Mouse (Mus musculus) brain, adult 2 months (tissue): ENCODE data around the gene Chp1.
"Not testable (repeated sequence)": the region's sequence is repeated elsewhere in the genome, so short reads cannot be mapped to it uniquely, and the experiment has no call there.

Source experiments
- DNase-seq: peaks from one replicate; pipeline ENCODE4 v3.0.0; 2011; ENCODE audit warnings: low read depth, low spot score

Chp1 gene

DNA sequence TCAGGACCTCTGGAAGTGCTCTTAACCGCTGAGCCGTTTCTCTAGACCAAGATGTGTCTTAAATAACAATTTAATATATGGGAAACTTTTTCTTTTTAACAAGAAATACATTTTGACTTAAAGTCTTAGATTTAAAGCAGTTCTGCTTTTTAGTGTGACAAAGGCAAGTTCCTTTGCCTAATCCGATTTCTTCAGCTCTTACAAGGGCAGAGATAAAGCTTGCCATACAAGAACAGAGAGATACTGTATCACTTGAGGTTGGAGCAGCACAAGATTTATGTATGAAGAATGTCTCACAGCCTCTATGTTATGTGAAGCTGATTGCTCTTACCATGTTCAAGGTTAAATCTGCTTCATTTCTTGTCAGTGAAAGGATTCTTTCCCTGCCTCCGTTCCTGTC, 17.8 kb downstream of the Chp1 start:
- DNase-seq: no peak

DNA sequence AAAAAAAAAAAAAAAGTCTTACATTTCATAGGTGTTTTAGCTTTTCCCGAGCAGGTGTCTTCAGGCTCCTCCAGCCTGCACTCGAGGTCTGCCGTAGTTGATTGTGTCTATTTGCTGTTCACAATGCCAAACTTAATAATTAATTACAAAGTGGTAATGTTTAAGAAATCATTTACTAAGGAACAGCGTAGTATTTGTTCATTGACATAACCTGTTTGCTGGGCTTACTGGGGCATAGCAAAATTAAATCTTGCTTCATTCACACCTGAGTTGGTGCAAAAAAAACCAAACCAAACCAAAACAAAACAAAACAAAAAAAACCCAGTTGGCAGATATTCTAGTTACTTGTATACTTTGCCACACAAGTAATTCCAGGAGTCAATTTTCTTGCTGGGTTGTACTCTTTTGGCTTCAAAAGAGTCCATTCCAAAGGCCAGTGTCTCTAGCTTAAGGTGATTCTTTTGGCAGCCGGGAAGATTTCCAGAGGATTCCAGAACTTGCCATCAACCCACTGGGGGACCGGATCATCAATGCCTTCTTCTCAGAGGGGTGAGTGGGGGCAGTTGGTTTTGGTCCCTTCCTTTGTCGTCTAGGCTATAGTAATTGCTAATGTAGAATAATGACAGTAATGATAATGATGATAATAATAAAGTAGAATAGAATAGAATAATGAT, 18.8 kb downstream of the Chp1 start:
- DNase-seq: no peak

DNA sequence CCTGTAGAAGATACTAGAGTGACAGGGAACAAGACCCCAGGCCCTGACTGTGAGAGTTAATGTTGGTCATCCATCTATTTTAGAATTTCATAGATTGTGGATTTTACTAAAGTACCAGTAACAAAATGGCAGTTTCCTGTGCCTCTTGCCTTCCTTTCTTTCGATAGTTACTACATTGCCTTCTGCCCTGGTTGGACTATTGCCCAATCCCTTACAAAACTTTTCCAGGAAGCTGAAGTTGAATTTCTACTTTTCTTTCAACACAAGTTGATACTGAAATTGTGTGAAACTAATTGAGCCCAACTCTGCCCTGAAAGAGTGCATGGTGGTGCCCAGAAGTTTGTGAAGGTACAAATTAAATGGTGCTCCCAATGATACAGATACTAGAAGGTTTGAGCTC, 25.0 kb downstream of the Chp1 start:
- no peak for DNase-seq

DNA sequence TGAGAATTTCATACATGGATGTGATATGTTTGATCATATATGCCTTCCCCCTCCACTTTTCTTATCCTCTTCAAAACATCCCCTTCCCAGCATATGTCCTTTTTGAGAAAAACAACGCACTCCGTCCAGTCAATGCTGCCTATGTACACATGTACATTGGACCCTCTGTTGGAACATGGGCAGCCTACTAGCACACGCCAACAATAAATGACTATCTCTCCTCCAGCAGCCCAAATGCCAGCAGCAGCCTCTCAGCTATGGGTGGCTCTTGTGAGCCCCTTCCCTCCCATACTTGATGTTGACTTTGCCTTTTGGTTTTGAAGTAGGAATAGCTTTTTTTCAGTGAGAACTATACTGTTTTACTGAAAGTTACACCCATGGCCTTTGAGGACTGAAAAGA, 34.1 kb downstream of the Chp1 start:
- DNase-seq: no peak

DNA sequence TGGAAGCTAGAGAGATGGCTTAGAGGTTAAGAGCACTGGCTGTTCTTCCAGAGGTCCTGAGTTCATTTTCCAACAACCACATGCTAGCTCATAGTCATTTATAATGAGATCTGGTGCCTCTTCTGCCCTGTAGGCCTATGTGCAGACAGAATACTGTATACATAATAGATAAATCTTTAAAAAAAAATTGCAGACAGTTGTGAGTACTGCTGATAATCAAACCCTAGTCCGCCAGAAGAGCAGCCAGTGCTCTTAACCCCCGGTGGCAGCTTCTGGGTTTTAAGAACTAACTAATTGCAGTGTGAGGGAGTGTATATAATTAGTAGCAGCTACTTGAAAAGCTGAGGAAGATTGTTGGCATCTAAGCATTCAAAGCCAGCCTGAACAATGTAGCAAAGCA, 35.9 kb downstream of the Chp1 start:
- DNase-seq: peak; percentile 34

DNA sequence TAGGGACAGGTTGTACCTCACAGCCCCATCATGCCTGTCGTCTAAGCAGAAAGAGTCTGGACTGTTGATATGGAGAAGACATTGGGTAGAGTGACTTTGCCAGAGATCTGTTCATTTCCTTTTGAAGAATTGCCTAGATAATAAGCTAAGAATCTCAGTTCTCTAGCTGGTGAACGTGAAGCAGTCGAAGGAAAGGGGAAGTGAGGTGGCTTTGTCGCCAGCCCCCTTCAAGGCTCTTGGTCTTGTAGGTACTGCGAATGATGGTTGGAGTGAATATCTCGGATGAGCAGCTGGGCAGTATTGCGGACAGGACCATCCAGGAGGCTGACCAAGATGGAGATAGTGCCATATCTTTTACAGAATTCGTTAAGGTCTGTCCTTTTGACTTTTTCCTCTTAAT, 36.8 kb downstream of the Chp1 start:
- no peak for DNase-seq

DNA sequence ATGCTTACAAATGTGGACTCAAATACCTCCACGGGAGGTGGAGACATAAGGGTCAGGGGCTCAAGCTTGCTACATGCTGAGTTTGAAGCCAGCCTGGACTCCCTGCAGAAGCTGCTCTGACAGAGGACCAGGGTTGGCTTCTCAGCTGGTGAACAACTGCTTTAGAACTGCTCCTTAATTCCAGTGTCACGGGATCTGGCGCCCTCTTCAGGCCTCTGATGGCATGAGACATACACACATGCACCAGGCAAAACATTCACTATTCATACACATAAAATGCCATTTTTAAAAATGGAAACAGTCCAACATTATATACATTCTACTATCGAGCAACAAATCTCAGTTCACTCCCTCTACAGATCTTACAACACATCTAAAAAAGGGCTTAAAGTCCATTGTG, 39.9 kb downstream of the Chp1 start:
- peak; percentile 47 for DNase-seq

DNA sequence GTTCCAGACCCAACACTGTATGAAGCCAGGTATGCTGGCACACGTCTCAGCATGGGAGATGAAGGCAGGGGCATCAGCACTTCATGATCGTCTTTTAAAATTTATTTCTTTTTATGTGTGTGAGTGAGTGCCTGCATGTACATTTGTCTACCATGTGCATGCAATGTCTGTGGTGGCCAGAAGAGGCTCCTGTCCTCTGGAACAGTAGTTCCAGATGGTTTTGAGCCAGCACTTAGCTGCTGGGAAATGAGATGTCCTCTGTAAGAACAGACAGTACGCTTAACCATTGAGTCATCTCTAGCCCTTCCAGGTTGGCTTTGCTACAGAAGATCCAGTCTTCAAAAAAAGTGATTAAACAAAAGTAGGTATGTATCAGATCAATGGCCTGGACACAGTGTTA, 43.8 kb downstream of the Chp1 start:
- DNase-seq: peak; percentile 26

DNA sequence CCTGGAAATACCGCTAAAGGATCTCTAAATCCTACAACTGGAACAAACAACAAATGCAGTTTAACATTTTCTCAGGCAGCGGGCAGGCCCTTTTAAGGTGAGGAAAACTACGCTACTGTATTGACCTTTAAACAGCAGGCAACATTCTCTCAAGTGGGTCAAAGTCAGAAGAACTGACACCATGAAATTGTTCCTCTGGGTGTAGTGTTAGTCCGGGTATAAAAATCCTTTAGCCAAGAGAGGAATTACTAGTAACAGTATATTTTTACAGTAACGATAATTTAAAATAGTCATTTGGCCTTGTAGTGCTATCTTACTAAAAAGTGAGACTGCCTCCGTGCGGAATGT, 46.2 kb downstream of the Chp1 start:
- peak; percentile 16 for DNase-seq

DNA sequence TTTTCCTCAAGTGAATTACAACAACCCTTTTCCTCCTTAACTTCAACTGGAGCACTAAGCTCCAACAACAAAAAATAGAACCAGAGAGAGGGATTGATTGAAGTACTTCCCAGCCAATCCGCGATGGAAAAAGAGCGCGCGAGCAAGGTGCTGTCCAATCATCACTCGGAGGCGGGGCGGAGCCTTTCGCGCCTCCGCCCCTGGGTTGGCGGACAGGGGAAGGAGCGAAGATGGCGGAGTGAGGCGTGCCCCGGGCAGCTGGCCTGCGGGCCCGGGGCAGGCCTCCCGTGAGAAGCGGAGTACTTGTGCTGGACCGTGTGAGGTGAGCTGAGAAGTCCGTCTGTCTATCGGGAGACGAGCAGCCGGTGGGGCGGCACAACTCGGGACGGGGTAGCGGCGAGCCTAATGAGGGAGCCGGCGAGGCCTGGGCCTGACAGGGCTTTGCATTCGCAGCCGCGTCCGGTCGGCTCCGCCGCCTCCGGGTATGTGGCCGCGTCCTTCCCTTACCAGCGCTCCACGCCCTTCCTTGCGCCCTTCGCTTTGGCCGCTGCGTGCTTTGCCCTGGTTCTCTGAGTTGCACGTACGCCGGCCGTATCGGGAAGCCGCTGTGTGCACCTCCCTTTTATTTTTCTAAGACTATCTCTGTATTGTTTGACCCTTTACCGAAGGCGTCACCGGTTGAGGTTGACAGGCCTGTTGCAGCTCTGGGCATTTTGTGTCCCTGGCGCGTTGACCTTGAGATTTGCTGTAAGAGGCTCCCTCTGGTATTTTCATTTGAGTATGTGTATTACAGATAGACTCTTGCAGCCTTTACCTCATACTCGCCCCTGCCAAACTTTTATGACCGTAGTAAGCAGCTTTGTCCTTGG, 46.9 kb downstream of the Chp1 start:
- DNase-seq: peak; percentile 99

DNA sequence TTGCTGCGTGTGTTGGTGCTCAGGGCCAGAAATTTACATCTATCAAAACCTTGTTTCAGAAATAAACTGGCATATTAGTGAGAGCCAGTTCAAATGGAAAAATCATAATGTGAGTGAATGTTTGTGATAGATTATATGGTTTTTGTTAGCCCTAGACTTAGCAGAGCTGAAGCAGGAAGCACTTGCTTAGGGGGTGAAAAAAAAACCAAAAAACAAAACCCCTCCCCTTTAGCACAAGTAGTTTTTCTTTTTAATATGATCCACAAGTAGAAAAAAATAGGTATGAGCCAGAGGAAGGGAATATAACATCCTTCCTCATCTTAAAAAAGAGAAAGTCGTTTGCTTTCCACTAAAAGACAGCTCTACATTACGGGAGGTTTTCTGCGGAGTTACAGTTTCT, 47.8 kb downstream of the Chp1 start:
- DNase-seq: no peak

DNA sequence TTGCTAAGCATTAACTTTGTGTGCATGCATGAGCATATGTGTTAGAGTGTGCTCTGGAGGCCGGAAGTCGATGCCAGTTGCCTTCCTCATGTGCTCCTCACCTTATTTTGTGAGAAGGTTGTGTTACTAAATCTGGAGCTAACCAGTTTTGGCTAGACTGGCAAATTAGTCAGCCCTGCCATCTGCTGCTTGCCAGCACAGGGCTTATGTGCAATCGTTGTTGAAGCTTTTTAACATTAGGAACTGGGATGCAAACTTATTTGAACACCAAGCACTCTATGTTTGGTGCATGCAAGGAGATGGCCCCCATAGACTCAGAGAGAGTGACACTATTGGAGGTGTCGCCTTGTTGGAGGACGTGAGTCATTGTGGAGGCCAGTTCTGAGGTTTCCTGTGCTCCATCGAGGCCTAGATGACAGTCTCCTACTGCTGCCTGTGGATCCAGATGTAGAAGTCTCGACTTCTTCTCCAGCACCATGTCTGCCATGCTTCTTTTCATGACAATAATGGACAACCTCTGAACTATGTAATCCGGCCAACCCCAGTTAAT, 49.4 kb downstream of the Chp1 start:
- DNase-seq: peak; percentile 89

DNA sequence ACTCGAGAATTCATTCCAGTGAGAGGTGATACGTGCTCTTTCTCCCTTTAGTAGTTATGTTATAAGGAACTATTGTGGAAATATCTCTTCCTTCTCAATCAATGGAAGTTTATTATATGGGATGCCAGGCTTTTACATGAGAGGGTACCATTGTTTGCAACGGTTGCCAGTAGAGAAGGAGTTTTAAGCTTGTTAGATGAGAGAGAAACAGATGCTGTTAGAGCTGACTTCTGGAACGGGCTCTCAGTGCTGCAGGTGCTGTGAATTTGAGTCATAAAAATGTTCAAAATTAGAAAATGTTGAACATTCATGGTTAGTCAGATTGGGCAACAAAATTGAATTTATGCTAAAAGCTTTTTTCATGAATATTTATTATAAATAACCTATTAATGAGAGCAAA, 53.5 kb downstream of the Chp1 start:
- peak; percentile 82 for DNase-seq

DNA sequence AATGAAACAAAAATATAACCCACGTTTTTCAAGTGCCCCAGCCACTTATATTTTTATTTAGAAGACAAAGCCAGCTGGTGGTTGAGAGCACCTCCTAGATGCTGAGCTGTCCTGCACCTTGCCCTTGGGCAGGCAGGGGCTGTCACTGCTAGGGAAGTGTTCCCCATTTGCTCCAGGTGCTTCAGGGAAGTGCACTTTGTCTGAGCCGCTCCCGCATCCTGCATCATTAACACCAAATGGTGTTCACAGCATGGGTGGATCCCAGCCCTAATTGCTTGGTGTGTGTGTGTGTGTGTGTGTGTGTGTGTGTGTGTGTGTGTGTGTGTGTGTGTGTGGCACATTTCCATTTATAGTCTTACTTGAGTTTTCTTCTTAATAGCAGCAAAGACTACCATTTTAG, 54.1 kb downstream of the Chp1 start:
- peak; percentile 57 for DNase-seq

DNA sequence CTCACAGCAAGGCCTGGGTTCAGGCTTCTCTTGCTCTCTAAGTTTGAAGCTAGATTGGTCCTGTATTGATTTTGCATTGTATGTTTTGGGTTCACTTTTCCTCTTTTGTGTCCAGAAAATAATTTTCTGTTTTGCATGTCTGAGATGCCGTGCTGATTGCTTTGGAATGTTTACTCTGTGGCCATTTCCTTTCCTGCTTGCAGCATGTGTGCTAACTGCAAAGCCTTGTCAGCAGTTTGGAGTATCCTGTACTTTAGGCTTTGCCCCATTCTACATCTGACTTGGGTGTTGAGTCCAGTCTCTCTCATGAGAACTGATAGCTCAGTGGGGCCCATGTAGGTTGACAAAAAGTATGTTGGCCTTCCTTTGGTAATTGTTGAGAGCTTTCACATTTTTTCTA, 55.0 kb downstream of the Chp1 start:
- no peak for DNase-seq

DNA sequence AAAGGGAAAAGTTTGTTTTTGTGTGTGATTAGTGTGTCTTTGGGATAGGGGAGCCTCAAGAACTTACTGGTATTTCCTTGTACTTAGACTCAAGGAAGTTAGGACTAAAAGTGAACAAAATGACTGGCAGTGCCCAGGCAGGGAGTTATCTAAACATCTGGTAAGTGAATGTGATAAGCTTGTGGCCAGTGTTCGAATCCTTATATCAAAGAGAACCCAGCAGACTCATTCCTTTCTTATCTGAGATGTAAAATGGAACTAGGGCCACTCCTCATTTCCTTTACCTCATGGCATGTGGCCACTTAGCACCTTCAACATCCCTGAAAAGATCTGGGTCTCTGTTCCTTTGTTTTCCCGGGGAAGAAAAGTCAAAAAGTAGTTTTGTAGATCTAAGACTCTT, 56.4 kb downstream of the Chp1 start:
- DNase-seq: no peak

DNA sequence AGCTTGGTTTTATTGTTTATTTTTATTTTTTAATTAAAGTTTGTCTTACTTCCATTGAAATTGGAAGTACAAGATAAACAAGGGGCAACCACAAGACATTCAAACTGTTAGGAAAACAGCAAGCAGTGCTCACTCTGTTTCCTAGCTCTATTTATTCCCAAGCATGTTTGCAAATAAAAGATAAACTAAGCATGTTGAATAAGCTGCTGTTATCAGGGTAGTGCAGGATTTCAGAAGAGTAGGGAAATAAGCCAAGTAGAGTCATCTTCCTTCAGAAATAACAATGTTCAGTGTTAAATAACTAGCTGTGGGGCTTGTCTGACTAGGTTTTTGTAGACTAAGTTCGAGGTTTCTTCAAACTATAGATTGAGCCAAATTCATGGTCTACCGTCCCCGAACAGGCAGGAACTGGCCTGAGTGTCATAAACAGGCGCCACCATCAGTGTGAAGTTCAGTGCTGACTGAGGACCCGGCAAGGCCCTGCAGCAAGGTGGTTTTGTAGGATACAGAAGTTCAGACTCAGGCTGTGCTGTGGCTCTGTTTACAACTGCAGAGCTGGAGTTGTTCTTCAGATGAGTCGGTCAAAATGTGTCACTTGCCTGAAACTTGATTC, 58.0 kb downstream of the Chp1 start:
- DNase-seq: no peak

DNA sequence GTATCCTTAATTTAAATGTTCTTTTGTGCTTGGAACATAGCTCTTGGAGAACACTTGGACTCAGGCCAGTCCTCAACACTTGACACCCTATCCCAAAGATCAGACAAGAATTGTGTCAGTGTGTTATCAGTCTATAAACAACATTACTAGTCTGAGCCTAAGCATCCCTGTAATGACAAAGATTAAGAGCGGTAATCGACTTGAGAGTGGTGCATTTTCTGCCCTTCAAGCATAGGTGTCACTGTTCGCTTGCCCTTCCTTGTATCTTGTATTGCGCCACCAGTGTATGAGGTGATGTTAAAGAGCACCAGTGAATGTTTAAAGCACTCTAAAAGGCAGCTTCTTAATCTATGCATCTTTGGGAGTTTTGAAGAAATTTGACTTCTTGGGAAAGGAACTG, 59.5 kb downstream of the Chp1 start:
- no peak for DNase-seq

DNA sequence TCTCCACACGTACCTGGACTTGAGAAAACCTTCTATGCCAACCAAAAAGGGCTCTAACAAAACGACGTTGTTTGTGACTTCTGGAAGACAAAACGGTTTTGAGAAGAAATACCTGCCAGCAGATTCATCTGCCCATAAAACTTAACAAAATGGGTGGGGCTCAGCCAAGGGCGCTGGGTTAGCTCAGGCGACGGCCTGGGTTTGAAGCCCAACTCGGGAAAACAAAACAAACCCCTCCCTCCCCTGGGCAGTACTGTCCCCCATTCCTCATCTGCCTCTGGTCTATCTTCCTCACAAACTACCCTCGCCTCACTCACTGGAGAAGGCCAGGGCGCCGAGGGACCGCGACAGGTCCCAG, 70.3 kb downstream of the Chp1 start:
- no peak for DNase-seq

DNA sequence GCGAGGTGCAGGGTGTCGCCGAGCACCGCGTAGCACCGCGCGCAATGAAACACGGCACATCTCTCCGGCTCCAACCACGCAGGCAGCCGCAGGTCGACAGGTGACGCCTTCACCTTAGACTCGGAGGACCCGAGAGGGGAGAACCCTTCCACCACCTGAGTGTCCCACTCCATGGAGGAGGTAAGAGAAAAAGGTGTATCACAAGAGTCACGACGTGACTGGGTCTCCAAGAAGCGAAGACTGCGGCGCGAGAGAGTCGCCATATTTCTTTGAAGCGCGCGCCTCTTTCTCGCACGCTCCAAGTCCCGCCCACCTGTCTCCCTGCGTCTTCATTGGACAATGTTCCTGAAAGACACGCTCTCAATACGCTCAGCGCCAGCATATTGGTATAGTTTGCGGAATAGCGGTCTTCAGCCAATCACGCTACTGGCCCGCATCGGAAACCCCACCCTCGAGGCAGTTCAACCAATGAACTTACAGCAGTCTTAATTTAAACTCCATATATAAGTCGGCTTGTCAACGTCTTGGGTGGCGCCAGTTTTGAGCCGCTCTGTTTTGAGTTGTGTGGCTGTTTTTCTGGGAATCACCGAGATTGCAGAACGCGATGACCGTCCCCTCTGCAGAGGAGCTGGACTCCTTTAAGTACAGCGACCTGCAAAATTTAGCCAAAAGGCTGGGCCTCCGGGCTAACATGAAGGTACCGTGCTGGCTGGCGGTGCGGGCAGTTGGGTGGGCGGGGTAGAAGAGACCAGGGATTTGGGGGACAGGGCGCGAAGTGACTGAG, 70.9 kb downstream of the Chp1 start, which contains the start of the genes Nusap1 and Oip5:
TSS of gene Nusap1 (plus strand) at position 100 of the 784 bp plus-strand sequence.
TSS of gene Oip5 (minus strand) at position 271 of the 784 bp plus-strand sequence.
- peak; percentile 99 for DNase-seq

DNA sequence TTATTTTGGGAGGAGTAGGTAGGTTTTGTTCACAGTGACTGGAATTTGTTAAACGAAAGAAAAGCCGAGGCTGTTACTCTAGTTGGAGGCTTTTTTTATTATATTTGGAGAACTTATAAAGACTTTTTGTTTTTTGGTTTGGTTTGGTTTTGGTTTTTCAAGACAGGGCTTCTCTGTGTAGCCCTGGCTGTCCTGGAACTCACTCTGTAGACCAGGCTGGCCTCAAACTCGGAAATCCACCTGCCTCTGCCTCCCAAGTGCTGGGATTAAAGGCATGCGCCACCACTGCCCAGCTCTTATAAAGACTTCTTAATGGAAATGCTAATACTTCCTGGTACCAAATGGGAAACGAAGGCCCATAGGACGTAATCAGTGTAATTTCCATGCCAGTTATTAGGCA, 71.5 kb downstream of the Chp1 start:
- not testable (repeated sequence) for DNase-seq

DNA sequence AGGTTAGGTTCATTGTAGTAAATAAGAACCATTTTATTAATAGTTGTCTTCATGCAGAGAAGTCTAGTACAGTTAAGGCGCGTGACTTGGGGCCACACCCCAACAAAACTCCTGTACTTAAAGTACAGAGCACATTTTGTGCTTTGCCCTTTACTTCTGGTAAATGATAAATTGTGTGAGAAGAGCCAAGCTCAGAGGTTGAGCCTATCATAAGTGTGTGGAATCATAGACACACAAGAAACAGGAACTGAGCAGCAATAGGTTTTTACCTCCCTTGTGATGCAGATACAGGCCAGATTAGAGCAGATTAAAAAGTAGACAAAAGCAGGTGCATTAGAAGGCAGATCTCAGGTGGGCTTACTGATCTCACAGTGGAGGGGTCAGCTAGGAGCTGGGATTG, 73.8 kb downstream of the Chp1 start:
- DNase-seq: no peak
